Mouse (Mus musculus) neural tube, embryonic 10.5 days (tissue): Measurements from ENCODE around the gene Tet2.
"Not testable (repeated sequence)": the region's sequence is repeated elsewhere in the genome, so short reads cannot be mapped to it uniquely, and the experiment has no call there.

Source experiments
- DNase-seq: peaks from one replicate; pipeline ENCODE4 v3.0.0-alpha.2; 2017; ENCODE audit warnings: low spot score; ENCODE audit errors: extremely low spot score

Tet2 gene

GRCm38 (mm10) chr3:133544551-133545303 lies at the start of gene Tet2:
Tet2 (minus strand) TSS chr3:133545139.
- DNase-seq: peak; percentile 73

- DNase-seq: not testable (repeated sequence)
Measured at GRCm38 (mm10) chr3:133592995-133593394, 48.1 kb upstream of the Tet2 start.

GRCm38 (mm10) chr3:133590506-133591152 lies 45.7 kb upstream of the Tet2 start:
- no peak for DNase-seq

GRCm38 (mm10) chr3:133585010-133585409 lies 40.1 kb upstream of the Tet2 start:
- no peak for DNase-seq

GRCm38 (mm10) chr3:133583411-133584025 lies 38.6 kb upstream of the Tet2 start:
- no peak for DNase-seq

- DNase-seq: no peak
Measured at GRCm38 (mm10) chr3:133582969-133583368, 38.0 kb upstream of the Tet2 start.

GRCm38 (mm10) chr3:133582096-133582495 lies 37.2 kb upstream of the Tet2 start:
- no peak for DNase-seq

- DNase-seq: no peak
Measured at GRCm38 (mm10) chr3:133581541-133581940, 36.6 kb upstream of the Tet2 start.

GRCm38 (mm10) chr3:133579671-133580070 lies 34.7 kb upstream of the Tet2 start:
- no peak for DNase-seq

- no peak for DNase-seq
Measured at GRCm38 (mm10) chr3:133579140-133579539, 34.2 kb upstream of the Tet2 start.

GRCm38 (mm10) chr3:133574969-133575368 lies 30.0 kb upstream of the Tet2 start:
- no peak for DNase-seq

GRCm38 (mm10) chr3:133571961-133572360 lies 27.0 kb upstream of the Tet2 start:
- no peak for DNase-seq

GRCm38 (mm10) chr3:133563503-133564205 lies 18.7 kb upstream of the Tet2 start:
- DNase-seq: no peak

GRCm38 (mm10) chr3:133559413-133560114 lies 14.6 kb upstream of the Tet2 start:
- no peak for DNase-seq

GRCm38 (mm10) chr3:133557602-133558001 lies 12.7 kb upstream of the Tet2 start:
- DNase-seq: no peak

- DNase-seq: no peak
Measured at GRCm38 (mm10) chr3:133557154-133557553, 12.2 kb upstream of the Tet2 start.

- DNase-seq: no peak
Measured at GRCm38 (mm10) chr3:133555378-133555777, 10.4 kb upstream of the Tet2 start.

- DNase-seq: no peak
Measured at GRCm38 (mm10) chr3:133554552-133555067, 9.7 kb upstream of the Tet2 start.

GRCm38 (mm10) chr3:133554092-133554491 lies 9.2 kb upstream of the Tet2 start:
- no peak for DNase-seq

- no peak for DNase-seq
Measured at GRCm38 (mm10) chr3:133551941-133552340, 7.0 kb upstream of the Tet2 start.
